Mouse (Mus musculus): Measurements from ENCODE around the gene Eif4g1. TPM values are rescaled to one million over a fixed set of nuclear protein-coding genes. Genes with fewer than 3 reads are reported as not detected.

Eif4g1 gene
- total RNA-seq, 4 experiments from 2014 or later = 388 to 519 (median 472) TPM

DNA sequence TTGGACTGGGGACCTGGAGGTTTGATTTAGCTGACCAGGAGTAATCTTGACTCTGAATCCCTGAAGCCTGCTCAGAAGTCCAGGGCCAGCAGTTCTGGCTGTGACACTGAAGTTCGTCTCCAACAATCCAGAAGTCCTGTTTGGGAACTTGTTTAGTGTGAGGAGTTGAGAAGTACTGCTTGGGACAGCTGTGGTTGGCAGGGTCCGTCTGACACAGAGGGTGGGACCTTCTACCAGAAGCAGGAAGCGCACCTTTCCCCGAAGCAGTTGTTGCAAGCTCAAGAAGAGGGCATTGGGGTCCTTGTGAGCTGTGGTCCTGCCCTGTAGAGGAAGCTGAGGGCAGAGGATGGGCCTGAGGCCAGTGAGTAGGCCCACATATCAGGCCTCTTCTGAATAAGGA is 57.6 kb downstream of the Eif4g1 start:
- DNase-seq (ENCODE audit: low spot score) = no peak

DNA sequence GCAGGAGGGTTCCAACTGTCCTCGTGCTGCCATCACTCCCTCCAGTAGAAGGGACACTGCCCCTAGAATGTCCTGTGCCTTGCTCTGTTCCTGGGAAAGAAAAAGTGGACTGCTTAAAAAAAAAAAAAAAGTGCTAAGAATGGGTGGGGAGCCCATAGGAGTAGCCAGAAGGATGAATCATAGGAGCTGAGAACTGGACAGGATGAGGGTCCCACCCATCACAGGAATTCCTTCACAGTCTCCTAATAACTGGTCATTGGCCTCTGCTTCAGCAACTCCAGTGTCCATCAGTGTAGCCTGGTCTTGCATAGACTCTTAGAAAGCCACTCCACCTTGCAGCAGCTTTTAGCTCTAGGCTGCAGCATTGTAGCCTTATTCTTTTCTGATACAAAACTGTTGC is 58.3 kb downstream of the Eif4g1 start:
- no peak for DNase-seq (ENCODE audit: low spot score)

DNA sequence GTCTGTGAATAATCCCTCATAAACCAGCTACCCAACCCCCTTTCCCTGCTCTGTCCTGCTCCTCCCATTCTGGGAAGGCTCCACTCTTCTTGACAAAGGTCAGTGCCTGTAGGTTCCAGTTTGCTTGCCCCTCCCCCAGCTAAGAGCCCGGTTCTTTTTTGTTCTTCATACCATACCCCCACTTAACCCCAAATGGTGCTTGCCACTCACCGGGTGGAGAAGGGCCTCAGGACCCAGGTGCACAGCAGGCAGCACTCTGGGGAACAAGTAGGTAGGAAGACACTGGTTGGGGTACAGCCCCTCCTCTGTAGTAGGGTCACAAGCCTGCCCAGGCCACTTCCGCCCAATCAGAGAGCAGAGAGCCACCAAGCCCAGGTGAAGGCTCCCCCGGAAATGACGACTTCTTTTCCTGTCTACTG is 62.2 kb downstream of the Eif4g1 start:
- DNase-seq (ENCODE audit: low spot score) = no peak

DNA sequence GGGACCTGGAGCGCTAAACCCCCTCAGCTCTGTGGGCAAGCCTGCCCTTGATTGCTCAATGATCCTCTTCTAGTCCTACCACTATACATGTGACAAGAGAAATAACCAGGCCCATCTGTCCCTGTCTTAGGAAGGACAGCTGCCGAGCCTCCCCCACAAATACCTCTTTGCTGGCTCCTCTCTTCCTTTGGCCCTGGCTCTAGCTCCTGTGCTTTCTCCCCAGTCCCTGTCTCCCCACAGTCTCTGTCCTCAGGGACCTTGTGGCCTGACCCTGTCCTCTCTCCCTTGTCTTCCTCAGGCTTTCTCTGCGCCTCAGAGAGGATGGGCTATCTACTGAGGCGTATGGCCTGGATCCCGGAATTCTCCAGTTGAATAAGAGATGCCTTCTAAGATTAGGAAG is 63.6 kb downstream of the Eif4g1 start:
- DNase-seq (ENCODE audit: low spot score) = no peak

DNA sequence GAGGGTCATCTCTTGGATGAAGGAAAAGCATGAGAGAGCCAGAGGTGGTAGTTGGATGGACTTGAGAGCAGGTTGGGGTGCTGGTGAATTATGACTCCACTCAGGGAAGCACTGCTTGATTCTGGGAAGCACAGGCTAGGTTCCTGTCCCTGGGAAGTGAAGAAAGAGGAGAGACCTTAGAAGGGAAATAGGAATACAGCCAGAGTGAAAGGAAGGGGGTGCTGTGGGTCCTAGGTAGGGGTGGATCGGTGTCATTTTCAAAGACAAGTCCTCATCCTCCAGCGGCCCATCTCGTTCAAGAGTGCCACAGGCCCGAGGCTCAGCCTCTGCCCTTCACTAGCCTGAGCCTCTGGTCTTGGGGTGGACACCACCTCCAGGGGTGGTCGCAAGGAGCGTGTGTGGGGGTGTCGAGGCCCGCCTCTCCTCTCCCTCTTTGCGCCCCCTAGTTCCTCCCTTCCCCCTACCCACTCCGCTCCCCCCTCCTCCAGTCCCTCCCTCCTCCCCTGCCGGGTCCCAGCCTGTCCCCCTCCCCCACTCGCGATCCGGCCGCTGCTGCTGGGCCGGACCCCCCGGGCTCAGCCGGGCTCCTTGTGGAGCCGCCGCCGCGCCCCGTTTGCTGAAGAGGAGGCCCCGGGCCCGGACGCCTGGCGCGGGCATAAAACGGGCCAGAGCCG is 64.3 kb downstream of the Eif4g1 start:
- no peak for DNase-seq (ENCODE audit: low spot score)

DNA sequence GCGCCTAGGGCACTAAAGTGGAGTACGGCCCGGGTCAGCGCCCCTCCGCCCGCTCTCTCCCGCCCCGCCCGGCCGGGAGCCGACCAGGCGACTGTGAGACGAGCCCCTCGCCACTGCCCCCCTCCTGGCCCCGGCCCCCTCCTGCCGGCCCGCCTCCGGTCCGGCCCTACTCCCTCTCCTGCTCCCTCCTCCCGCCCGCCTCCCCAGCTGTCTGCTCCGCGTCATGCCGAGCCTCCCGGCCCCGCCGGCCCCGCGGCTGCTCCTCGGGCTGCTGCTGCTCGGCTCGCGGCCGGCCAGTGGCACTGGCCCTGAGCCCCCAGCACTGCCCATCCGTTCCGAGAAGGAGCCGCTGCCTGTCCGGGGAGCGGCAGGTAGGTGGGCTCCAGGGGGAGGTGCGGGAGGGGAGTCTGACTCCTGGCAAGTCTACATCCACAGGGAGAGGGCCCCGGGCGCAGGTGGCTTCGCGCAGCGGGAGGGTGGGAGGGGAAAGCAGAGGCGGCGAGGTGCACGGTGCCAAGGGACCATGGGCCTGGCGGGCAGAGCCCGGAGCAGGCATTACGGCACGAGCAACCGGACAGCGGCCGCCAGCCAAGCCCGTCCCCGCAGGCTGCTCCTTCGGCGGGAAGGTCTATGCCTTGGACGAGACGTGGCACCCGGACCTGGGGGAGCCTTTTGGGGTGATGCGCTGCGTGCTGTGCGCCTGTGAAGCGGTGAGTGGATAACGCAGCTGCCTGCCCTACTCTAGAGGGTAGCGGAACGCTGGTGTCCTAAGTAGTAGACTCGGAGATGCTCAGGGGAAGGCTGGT is 65.0 kb downstream of the Eif4g1 start, which contains the start of gene Chrd:
TSS of gene Chrd (plus strand) at position 203 of the 806 bp plus-strand sequence.
- DNase-seq (ENCODE audit: low spot score) = no peak

GRCm38 (mm10) chr16:20733731-20734730 is 65.9 kb downstream of the Eif4g1 start, which contains the start of gene Thpo:
TSS of gene Thpo (minus strand) at chr16:20734511.
- DNase-seq (ENCODE audit: low spot score) = no peak

- no peak for DNase-seq (ENCODE audit: low spot score)
These were observed 67.5 kb downstream of the Eif4g1 start for GRCm38 (mm10) chr16:20735651-20736050.

DNA sequence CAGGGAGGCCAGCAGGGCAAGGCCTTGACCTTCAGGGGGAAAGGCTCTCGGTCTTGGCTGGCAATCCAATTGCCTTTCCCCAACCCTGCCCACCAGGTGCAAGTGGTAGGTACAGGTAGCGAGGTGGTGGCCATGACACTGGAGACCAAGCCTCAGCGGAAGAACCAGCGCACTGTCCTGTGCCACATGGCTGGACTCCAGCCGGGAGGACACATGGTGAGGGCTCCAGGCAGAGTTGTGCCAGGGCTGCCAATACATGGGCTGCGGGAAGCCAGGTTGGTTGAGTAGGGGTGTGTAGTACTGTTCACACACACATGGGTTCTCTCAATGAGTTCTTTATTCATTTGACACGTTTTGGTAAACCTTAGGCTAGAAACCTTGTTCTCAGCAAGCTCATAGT is 68.1 kb downstream of the Eif4g1 start:
- DNase-seq (ENCODE audit: low spot score) = no peak

- DNase-seq (ENCODE audit: low spot score) = no peak
These were observed 68.7 kb downstream of the Eif4g1 start for GRCm38 (mm10) chr16:20736823-20737222.

DNA sequence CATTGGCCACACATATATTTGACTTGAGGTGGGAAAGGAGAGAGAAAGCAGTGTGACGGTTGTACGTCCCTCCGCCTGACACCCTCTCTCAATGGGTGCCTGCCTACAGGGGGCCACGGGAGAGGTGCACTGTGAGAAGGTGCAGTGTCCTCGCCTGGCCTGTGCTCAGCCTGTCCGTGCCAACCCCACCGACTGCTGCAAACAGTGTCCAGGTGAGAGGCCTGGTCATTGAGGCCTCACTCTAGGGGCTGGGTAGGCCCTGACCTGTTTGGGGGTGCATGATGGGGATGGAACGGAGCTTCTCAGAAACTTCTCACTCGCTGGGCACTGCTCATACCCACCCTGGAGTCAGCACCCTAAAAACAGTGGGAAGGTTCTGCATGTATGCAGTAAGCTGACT is 71.7 kb downstream of the Eif4g1 start:
- no peak for DNase-seq (ENCODE audit: low spot score)

Other genes with a start within 250 kb of the Eif4g1 start
- gene Abcc5, start 241.9 kb upstream of the Eif4g1 start, total RNA-seq (2022) = 10 to 100 TPM; 26.5 to 31.1 (median 27.8) TPM
- 10 to 100 TPM; 50.5 to 59.7 (median 55.2) TPM for gene Eif2b5, start 169.5 kb upstream of the Eif4g1 start, total RNA-seq (2022)
- 10 to 100 TPM; 45.9 to 51.0 (median 48.2) TPM for gene Dvl3, start 151.3 kb upstream of the Eif4g1 start, total RNA-seq (2022)
- gene Ap2m1, start 132.8 kb upstream of the Eif4g1 start, total RNA-seq (2022) = 100 to 1,000 TPM; 186 to 215 (median 203) TPM
- 10 to 100 TPM; 62.4 to 85.5 (median 78.0) TPM for gene Abcf3, start 119.7 kb upstream of the Eif4g1 start, total RNA-seq (2022)
- gene Vwa5b2, start 78.8 kb upstream of the Eif4g1 start, total RNA-seq (2022) = under 1 TPM in 3 of 4 experiments, not detected in 1; 0.49 to 0.71 (median 0.69) TPM
- 1 to 10 TPM; 5.9 to 8.2 (median 7.6) TPM for gene Eef1akmt4, start 56.7 kb upstream of the Eif4g1 start, total RNA-seq (2022)
- not detected for gene Gm49333, start 56.7 kb upstream of the Eif4g1 start, total RNA-seq (2022)
- gene Alg3, start 56.6 kb upstream of the Eif4g1 start, total RNA-seq (2022) = 10 to 100 TPM in 1 of 4 experiments, 1 to 10 TPM in 3; 7.3 to 11.2 (median 8.9) TPM
- gene Camk2n2, start 47.0 kb upstream of the Eif4g1 start, total RNA-seq (2022) = 1 to 10 TPM in 3 of 4 experiments, under 1 TPM in 1; 0.79 to 1.7 (median 1.3) TPM
- gene Ece2, start 38.5 kb upstream of the Eif4g1 start, total RNA-seq (2022) = under 1 TPM; 0.63 to 0.90 (median 0.73) TPM
- gene Psmd2, start 16.7 kb upstream of the Eif4g1 start, total RNA-seq (2022) = 100 to 1,000 TPM; 198 to 209 (median 203) TPM
- 10 to 100 TPM; 26.2 to 47.4 (median 33.0) TPM for gene Fam131a, start 24.9 kb downstream of the Eif4g1 start, total RNA-seq (2022)
- gene Polr2h, start 49.4 kb downstream of the Eif4g1 start, total RNA-seq (2022) = 10 to 100 TPM in 1 of 4 experiments, 1 to 10 TPM in 3; 7.8 to 11.2 (median 9.1) TPM
- gene Clcn2, start 49.4 kb downstream of the Eif4g1 start, total RNA-seq (2022) = 1 to 10 TPM; 1.5 to 3.3 (median 2.1) TPM
- gene Chrd, start 64.8 kb downstream of the Eif4g1 start, total RNA-seq (2022) = 1 to 10 TPM; 1.4 to 3.3 (median 2.9) TPM
- gene Thpo, start 66.2 kb downstream of the Eif4g1 start, total RNA-seq (2022) = under 1 TPM in 3 of 4 experiments, not detected in 1; 0.27 to 0.31 (median 0.28) TPM